Mouse (Mus musculus) thymus, adult 2 months (tissue): ENCODE results near the gene Noct. TPM values are rescaled to one million over a fixed set of nuclear protein-coding genes. Genes with fewer than 3 reads are reported as not detected.

Source experiments
- DNase-seq: peaks from one replicate; pipeline ENCODE4 v3.0.0; 2021
- H3K27ac ChIP-seq: fragments of 200-500 bp; 2 replicates; pipeline ENCODE4 v1.5.1; 2012; ENCODE audit warnings: low read length, control low read depth; ENCODE audit not compliant: control insufficient read depth, insufficient read depth
- H3K27me3 ChIP-seq: fragments of 200-500 bp; 2 replicates; pipeline ENCODE4 v1.6.1; 2012; ENCODE audit warnings: mild to moderate bottlenecking, low read length, moderate library complexity, mixed read lengths; ENCODE audit not compliant: control insufficient read depth, insufficient read depth
- H3K36me3 ChIP-seq: fragments of 200-500 bp; 2 replicates; pipeline ENCODE4 v1.6.1; 2012; ENCODE audit warnings: mild to moderate bottlenecking, low read length, moderate library complexity; ENCODE audit not compliant: control insufficient read depth, insufficient read depth
- H3K4me1 ChIP-seq: fragments of 200-500 bp; replicated peaks from 2 replicates; pipeline ENCODE4 v1.6.1; 2012; ENCODE audit warnings: low read length; ENCODE audit not compliant: control insufficient read depth, insufficient read depth
- H3K4me3 ChIP-seq: fragments of 200-500 bp; 2 replicates; pipeline ENCODE4 v1.5.1; 2012; ENCODE audit warnings: mild to moderate bottlenecking, low read length, control low read depth, moderate library complexity; ENCODE audit not compliant: control insufficient read depth, insufficient read depth
- CTCF ChIP-seq: fragments of 200-500 bp; IDR thresholded peaks from 2 replicates; pipeline ENCODE4 v1.5.1; 2012; ENCODE audit warnings: mild to moderate bottlenecking, control low read depth, low read length, moderate library complexity, borderline replicate concordance; ENCODE audit not compliant: control insufficient read depth, poor library complexity, insufficient read depth; ENCODE audit errors: extremely low read depth
- POLR2A ChIP-seq: fragments of 200-500 bp; IDR thresholded peaks from 2 replicates; pipeline ENCODE4 v1.6.1; 2012; ENCODE audit warnings: mild to moderate bottlenecking, low read length, control low read depth, moderate library complexity; ENCODE audit not compliant: control insufficient read depth, poor library complexity, insufficient read depth; ENCODE audit errors: extremely low read depth
- WGBS: fragments of 180-500 bp; shearing (Covaris S2); methylation state at CpG from one replicate; pipeline ENCODE4 v1.1.7; 2018; 5-methylcytosine and 5-hydroxymethylcytosine counted together
- polyA plus RNA-seq: library from polyadenylated mRNA; depleted of rRNA; stranded (reverse); fragments of >200 nt; gene quantifications from 2 replicates; pipeline ENCODE4 v1.2.3, GENCODE M21; 2012

Noct gene
- polyA plus RNA-seq, 1 experiment: 30.8 TPM

DNA sequence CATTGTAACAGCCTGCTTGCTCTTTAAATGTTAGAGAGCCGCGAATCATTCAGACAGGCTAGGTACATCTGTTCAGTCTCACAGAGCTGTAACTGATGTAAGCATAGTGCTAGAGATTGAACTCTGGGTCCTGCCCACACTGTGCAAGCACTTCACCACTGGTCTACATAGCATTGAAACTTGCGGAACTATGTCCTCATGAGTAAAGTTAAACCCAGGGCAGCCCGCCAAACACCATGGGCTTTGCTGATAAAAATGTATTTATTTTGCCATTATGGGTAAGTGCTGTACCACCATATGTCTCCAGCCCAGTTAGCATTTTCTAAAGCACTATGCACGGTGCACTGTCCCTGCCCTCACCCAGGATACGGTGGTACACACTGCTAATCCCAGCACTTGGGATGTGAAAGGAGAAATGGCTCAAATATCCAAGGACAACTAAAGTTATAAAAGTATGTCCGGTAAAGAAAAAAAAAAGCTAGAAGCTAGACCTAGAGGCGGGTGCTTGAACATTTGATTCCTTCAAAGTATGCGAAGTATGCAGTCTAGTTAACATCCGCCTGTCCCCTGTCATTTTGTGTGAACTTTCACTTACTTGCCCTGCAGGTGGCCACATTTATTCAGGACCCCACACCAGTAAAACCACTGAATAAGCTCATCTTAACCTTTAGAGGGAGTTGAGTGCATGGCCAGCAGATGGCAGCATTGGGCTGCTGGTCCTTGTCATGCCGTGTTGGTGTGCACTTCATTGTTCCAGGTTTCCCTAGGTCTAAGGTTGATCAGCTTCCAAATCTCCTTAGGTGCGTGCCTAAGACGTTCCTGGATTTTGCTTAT lies 9.9 kb downstream of the Noct start:
- Histone ChIP-seq H3K36me3 (no peaks in the 10 kb centered on the region), H3K27ac (no peak overlapping the region), H3K4me1 (peaks cover 6% of the 10 kb centered on the region), H3K27me3 (no peaks in the 10 kb centered on the region), H3K4me3 (no peak overlapping the region)
- WGBS: 59% methylated on average over 13 of the region's 13 CpGs
- DNase-seq: peak; percentile 79
- TF ChIP-seq POLR2A (no peak), CTCF (peak; percentile 64; the same call in 1 of the 2 replicates)

DNA sequence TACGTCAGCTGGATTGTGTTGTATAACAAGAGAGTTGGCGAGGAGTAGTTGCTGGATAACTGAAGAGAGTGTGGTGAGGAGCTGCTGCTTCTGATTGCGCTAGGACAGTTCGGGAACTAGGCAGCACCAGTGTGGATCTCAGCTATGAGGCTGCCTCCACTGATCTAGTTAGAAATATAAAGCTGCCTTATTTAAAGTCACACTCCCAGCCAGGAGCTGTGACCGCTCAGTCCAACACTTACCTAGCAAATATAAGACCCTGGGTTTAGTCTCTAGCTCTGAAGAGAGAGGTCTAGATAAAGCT lies 10.5 kb downstream of the Noct start:
- DNase-seq: no peak
- 86% methylated on average over 5 of the region's 5 CpGs for WGBS
- Histone ChIP-seq H3K36me3 (no peaks in the 10 kb centered on the region), H3K27ac (no peak overlapping the region), H3K4me1 (peaks cover 6% of the 10 kb centered on the region), H3K27me3 (no peaks in the 10 kb centered on the region), H3K4me3 (no peak overlapping the region)
- TF ChIP-seq CTCF (no peak), POLR2A (no peak)

DNA sequence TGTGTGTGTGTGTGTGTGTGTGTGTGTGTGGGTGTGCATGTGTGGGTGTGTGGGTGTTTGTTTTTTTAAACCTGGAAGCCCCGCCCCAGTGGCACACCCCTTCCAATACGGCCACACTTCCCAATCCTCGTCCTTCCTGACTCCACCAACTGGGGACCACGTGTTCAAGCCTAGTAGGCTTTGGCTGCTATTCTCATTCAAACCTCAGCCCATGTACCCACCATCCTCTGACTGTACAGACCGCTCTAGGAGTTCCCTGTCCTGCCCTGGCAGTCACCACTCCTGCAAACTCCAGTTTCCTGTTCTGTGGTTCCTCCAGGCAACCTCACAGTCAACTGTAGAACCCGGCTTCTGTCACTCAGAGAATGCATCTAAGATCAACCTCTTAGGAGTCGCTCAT lies 14.3 kb downstream of the Noct start:
- DNase-seq: no peak
- no peaks in the 10 kb centered on the region for H3K36me3 ChIP-seq
- no peak overlapping the region for H3K4me3 ChIP-seq
- H3K27ac ChIP-seq: no peak overlapping the region
- TF ChIP-seq POLR2A: no peak
- TF ChIP-seq CTCF: no peak
- WGBS: 20% methylated on average over 7 of the region's 7 CpGs
- H3K27me3 ChIP-seq: no peaks in the 10 kb centered on the region
- peaks cover 6% of the 10 kb centered on the region for H3K4me1 ChIP-seq

DNA sequence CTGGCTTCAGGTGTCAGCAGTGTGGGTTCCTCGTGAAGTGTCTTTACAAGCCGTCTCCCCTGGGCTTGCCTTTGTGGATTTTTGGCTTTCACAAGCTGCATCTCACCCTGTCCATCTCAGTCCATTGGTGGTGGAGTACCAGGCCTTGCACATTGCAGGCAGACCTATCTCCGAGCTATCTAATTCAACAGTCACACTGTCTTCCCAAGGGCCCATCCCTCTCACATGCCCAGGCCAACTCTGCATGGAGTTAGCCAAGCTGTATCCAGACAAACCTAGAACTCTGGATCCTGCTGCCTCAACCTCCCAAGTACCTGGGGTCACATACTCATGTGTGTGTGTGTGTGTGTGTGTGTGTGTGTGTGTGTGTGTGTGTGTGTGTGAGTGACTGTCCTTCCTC lies 15.3 kb downstream of the Noct start:
- H3K27me3 ChIP-seq: no peaks in the 10 kb centered on the region
- no peak for TF ChIP-seq CTCF
- TF ChIP-seq POLR2A: no peak
- H3K36me3 ChIP-seq: no peaks in the 10 kb centered on the region
- over 99% methylated on average over 3 of the region's 3 CpGs for WGBS
- DNase-seq: no peak
- H3K27ac ChIP-seq: no peak overlapping the region
- peaks cover 6% of the 10 kb centered on the region for H3K4me1 ChIP-seq
- H3K4me3 ChIP-seq: no peak overlapping the region

DNA sequence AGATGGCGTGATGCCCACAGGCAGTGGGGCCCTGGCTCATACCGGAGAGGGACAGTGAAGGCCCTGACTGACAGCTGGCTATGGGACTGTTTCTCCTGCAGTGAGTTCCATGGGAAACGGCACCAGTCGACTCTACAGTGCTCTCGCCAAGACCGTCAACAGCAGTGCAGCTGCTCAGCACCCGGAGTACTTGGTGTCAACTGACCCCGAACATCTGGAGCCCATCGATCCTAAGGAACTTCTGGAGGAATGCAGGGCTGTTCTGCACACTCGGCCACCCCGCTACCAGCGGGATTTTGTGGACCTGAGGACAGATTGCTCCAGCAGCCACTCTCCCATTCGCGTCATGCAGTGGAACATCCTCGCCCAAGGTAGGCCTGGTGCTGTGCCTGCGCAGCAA lies 23.5 kb downstream of the Noct start:
- no peak for DNase-seq
- TF ChIP-seq CTCF (no peak), POLR2A (no peak)
- H3K4me1 ChIP-seq: no peaks in the 10 kb centered on the region

DNA sequence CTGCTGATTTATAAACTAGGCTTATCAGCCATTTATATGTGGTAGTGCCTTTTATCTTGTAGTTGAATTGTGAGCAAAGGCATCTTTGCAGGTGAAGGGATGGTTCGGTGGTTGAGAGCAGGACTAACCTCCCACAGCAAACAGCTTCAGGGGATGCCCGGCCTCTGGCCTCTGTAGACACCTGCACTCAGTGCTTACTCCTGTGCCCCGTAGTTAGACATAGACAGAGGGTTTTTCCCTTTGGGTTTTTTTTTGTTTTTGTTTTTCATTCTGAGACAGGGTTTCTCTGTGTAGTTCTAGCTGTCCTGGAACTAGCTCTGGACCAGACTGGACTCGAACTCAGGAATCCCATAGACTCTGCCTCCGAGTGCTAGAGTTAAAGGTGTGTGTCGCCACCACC lies 24.4 kb downstream of the Noct start:
- 94% methylated on average over 6 of the region's 6 CpGs for WGBS
- no peak overlapping the region for H3K4me3 ChIP-seq
- no peak overlapping the region for H3K27ac ChIP-seq
- no peaks in the 10 kb centered on the region for H3K27me3 ChIP-seq
- no peaks in the 10 kb centered on the region for H3K4me1 ChIP-seq
- H3K36me3 ChIP-seq: peaks cover 29% of the 10 kb centered on the region
- DNase-seq: no peak
- TF ChIP-seq CTCF (no peak), POLR2A (no peak)

More for the DNA sequence above, 23.5 kb downstream of the Noct start:
- Histone ChIP-seq H3K36me3 (peaks cover 20% of the 10 kb centered on the region), H3K27me3 (no peaks in the 10 kb centered on the region), H3K27ac (no peak overlapping the region), H3K4me3 (no peak overlapping the region)
- WGBS: 94% methylated on average over 16 of the region's 16 CpGs

DNA sequence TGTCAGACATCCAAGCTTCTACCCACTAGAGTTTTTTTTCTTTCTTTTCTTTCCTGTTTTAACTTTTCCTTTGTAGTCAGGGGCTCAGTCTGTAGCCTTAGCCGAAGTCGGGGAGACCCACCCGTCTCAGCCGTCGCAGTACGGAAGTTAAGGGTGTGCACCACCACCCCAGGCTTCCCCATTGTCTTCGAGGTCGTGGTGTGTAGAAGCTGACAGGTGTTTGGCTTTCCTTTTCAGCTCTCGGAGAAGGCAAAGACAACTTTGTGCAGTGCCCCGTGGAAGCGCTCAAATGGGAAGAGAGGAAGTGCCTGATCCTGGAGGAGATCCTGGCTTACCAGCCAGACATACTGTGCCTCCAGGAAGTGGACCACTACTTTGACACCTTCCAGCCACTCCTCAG lies 25.2 kb downstream of the Noct start:
- H3K4me1 ChIP-seq: no peaks in the 10 kb centered on the region
- H3K36me3 ChIP-seq: peaks cover 37% of the 10 kb centered on the region
- 86% methylated on average over 11 of the region's 11 CpGs for WGBS
- no peak for DNase-seq
- TF ChIP-seq CTCF (no peak), POLR2A (no peak)
- no peaks in the 10 kb centered on the region for H3K27me3 ChIP-seq
- no peak overlapping the region for H3K4me3 ChIP-seq
- no peak overlapping the region for H3K27ac ChIP-seq
